Mouse (Mus musculus) stomach, postnatal 0 days (tissue): ENCODE measurements around the gene Stx7. TPM values are rescaled to one million over a fixed set of nuclear protein-coding genes. Genes with fewer than 3 reads are reported as not detected.
A peak's percentile ranks its signal among the peaks of the same experiment; 100 is the strongest.

Experiments used
- ATAC-seq: fragments of 200-750 bp; cut with Nextera tagmentation; 2 replicates; pipeline ENCODE4 v1.8.0; 2017; ENCODE audit not compliant: low FRiP score, low TSS enrichment
- DNase-seq: peaks from one replicate; pipeline ENCODE4 v3.0.0-alpha.2; 2016; ENCODE audit warnings: low spot score
- H3K27ac ChIP-seq: fragments of 300-500 bp; sonication (generic); replicated peaks from 2 replicates; pipeline ENCODE4 v1.5.1; 2014; ENCODE audit warnings: mild to moderate bottlenecking, control low read depth
- H3K27me3 ChIP-seq: fragments of 300-500 bp; sonication (generic); 2 replicates; pipeline ENCODE4 v1.6.1; 2014; ENCODE audit warnings: low read length; ENCODE audit not compliant: control insufficient read depth, insufficient read depth
- H3K36me3 ChIP-seq: fragments of 300-500 bp; sonication (generic); 2 replicates; pipeline ENCODE4 v1.6.1; 2014; ENCODE audit warnings: low read length, mixed read lengths; ENCODE audit not compliant: control insufficient read depth, insufficient read depth
- H3K4me1 ChIP-seq: fragments of 300-500 bp; sonication (generic); replicated peaks from 2 replicates; pipeline ENCODE4 v1.6.1; 2014; ENCODE audit warnings: antibody characterized with exemption; ENCODE audit not compliant: control insufficient read depth, insufficient read depth
- H3K4me2 ChIP-seq: fragments of 300-500 bp; sonication (generic); replicated peaks from 2 replicates; pipeline ENCODE4 v1.6.1; 2014; ENCODE audit warnings: low read depth, mild to moderate bottlenecking, control low read depth, moderate library complexity
- H3K4me3 ChIP-seq: fragments of 300-500 bp; sonication (generic); 2 replicates; pipeline ENCODE4 v1.5.1; 2014; ENCODE audit warnings: low read depth, low read length, control low read depth
- H3K9ac ChIP-seq: fragments of 300-500 bp; sonication (generic); 2 replicates; pipeline ENCODE4 v1.6.1; 2014; ENCODE audit warnings: mild to moderate bottlenecking, low read length, control low read depth, mixed read lengths
- H3K9me3 ChIP-seq: fragments of 300-500 bp; sonication (generic); 2 replicates; pipeline ENCODE4 v1.6.1; 2016; ENCODE audit warnings: low read length; ENCODE audit not compliant: control insufficient read depth
- CTCF ChIP-seq: IDR thresholded peaks from 2 replicates; pipeline ENCODE4 v1.5.1; 2016; ENCODE audit warnings: antibody characterized with exemption, low read depth, mild to moderate bottlenecking, moderate library complexity
- EP300 ChIP-seq: optimal IDR thresholded peaks from 2 replicates; pipeline ENCODE3; 2016; ENCODE audit warnings: antibody characterized with exemption
- WGBS: fragments of 180-500 bp; shearing (Covaris S2); extraction: QIAGEN DNeasy Blood & Tissue Kit; methylation state at CpG from one replicate; pipeline ENCODE4 v1.1.7; 2014; 5-methylcytosine and 5-hydroxymethylcytosine counted together
- polyA plus RNA-seq: library from polyadenylated mRNA; unstranded; fragments of >200 nt; fragmentation: Nextera tagmentation; extraction: Ambion mirVana; gene quantifications from 2 replicates; pipeline ENCODE4 v1.2.1, GENCODE M21; 2015

The Stx7 gene
- polyA plus RNA-seq, 1 experiment from 2014 or later, result 82.1 TPM

DNA sequence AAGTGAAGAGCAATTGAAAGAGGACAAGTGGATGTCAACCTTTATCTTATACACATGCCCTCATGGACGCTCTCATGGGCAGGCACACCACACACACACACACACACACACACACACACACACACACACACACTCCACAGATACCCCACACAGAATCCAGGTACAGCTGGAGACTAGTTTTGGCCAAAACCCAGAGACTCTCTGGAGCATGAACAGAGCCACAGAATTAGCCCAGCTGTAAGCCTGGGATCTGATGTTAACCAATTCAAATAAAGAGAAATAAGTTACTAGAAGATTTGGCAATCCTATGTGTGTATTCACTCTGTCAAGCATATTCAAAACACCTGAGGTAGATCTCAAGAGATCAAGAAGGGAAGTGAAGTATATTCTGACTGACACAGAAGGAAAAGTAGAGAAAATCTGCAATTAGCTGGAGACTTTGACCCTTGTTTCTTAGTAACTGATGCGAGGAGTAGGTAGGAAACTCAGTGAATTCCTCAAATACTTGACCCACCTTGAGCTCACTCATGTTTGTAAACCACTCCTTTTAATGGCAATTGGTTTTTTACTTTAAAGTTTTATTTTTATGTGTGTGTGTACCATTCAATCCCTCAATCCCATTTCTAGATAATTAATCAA lies 10.4 kb upstream of the Stx7 start:
- TF ChIP-seq CTCF (no peak), EP300 (no peak)
- no peak overlapping the region for H3K27ac ChIP-seq
- H3K9me3 ChIP-seq, result no peaks in the 10 kb centered on the region
- DNase-seq (no peak), ATAC-seq (no peak)
- no peaks in the 10 kb centered on the region for H3K4me1 ChIP-seq
- 63% methylated on average over 2 of the region's 2 CpGs for WGBS
- H3K4me3 ChIP-seq, result no peak overlapping the region
- no peak overlapping the region for H3K9ac ChIP-seq
- no peak overlapping the region for H3K4me2 ChIP-seq
- H3K36me3 ChIP-seq, result no peaks in the 10 kb centered on the region
- H3K27me3 ChIP-seq, result no peaks in the 10 kb centered on the region

DNA sequence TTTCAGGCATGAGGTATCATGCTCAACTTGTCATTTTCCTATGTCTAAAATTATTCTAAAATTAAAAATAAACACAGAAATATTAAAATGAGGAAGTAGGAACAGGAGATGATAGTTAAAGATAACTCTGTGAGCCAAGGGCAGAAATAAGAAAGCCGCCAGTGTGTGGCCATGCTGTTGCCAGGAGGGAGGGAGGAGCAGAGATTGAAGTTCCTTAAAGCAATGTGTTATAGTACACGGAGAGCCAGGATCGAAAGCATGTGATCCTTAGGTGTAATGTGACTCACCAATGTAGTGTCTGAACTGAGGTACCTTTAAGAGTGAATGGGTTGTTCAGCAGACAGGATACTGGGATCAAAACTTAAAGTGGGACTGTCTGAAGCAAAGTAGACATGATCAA lies 6.4 kb upstream of the Stx7 start:
- no peak overlapping the region for H3K9ac ChIP-seq
- DNase-seq (no peak), ATAC-seq (no peak)
- H3K27me3 ChIP-seq, result no peaks in the 10 kb centered on the region
- H3K4me2 ChIP-seq, result no peak overlapping the region
- TF ChIP-seq EP300, result no peak
- TF ChIP-seq CTCF, result no peak
- 68% methylated on average over 3 of the region's 3 CpGs for whole genome bisulfite sequencing
- H3K4me3 ChIP-seq, result no peak overlapping the region
- no peaks in the 10 kb centered on the region for H3K36me3 ChIP-seq
- H3K9me3 ChIP-seq, result no peaks in the 10 kb centered on the region
- no peaks in the 10 kb centered on the region for H3K4me1 ChIP-seq
- no peak overlapping the region for H3K27ac ChIP-seq

DNA sequence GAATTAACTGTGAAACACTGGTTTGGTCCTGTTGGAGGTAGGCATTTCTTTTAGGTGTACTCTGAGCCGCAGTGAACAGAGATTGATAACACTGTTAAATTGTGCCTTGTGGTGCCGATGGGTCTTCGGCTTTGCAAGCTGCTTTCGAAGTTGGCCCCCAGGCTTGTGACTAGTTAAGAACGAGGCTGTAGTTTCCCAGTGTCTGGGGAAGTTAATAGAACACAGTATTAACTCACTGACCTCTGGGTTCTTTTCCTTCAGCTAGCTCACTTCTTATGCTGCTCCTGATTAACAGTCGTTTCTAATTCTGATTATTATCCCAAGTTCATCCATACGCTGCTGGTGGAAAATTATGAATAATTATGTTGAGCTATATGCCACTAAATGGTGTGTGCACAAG lies 984 bp downstream of the Stx7 start:
- Histone ChIP-seq H3K36me3 (0 out of 2 replicates have a peak, but pooled peaks cover 2% of the 10 kb centered on the region), H3K4me3 (peak overlapping the region; percentile 93), H3K27ac (no peak overlapping the region), H3K9ac (peak overlapping the region; percentile 81; the same call in 1 of the 2 replicates), H3K4me2 (peak overlapping the region; percentile 66), H3K27me3 (no peaks in the 10 kb centered on the region), H3K9me3 (no peaks in the 10 kb centered on the region), H3K4me1 (no peaks in the 10 kb centered on the region)
- DNase-seq (no peak), ATAC-seq (no peak)
- WGBS, result 30% methylated on average over 7 of the region's 7 CpGs
- no peak for TF ChIP-seq CTCF

DNA sequence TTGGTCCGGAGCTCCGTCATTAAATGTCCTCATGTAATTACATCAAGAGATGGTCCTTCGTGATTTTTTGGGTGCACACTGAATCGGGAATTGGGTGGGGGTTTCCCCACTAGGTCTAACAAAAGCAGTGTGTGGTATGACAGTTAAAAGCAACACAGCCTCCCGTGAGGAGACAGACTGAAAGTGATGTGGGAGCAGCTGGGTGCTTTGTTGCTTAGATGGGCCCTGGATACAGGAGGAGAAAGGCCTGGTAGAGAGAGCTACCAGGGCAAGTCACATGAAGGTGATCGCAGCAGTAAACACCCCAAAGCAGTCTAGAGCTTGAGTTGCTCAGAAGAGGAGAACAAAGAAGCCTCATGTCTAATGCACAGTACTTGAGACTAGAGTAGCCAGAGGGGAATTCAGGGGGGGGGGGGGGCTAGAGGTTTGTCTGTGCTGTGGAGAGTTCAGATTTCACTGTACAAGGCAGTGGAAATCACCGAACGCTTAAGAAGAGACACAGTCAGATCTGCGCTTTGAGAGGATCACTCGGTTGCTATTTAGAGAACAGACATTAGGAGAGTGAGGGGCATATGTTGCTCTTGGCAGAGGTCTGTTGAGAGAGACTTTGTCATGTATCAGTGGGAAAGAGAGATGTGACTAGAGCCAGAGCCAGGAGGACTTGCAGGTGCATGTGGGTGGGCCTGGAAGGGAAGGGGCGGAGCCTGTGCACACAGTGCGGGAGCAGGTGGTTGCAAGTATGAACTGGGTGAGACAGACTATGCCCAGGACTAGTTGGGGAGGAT lies 9.6 kb downstream of the Stx7 start:
- no peak overlapping the region for H3K4me2 ChIP-seq
- peaks cover 13% of the 10 kb centered on the region for H3K36me3 ChIP-seq
- H3K9ac ChIP-seq, result no peak overlapping the region
- no peak overlapping the region for H3K4me3 ChIP-seq
- ATAC-seq (peak; percentile 51; the same call in 1 of the 2 replicates), DNase-seq (no peak)
- H3K27me3 ChIP-seq, result no peaks in the 10 kb centered on the region
- H3K9me3 ChIP-seq, result no peaks in the 10 kb centered on the region
- 88% methylated on average over 12 of the region's 12 CpGs for WGBS
- no peak for TF ChIP-seq CTCF
- no peak for TF ChIP-seq EP300
- H3K4me1 ChIP-seq, result no peaks in the 10 kb centered on the region
- H3K27ac ChIP-seq, result no peak overlapping the region

DNA sequence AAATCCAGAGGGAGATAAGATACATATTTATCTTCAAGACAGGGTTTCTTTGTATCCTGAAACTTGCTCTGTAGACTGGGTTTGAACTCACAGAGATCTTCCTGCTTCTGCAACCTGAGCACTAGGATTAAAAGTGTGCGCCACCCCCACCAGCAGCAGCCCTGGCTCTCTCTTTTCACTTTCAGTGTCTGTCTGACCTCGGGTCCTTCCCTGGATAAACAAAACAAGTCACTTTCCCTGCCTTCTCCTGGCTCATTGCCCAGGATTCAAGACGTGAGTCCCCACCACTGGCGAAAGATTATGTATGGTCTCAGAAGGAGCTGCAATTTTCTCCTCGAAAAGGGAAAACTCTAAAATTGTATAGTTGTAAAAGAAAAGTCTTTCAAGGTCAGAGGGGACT lies 10.5 kb downstream of the Stx7 start:
- H3K27ac ChIP-seq, result no peak overlapping the region
- no peaks in the 10 kb centered on the region; the same call in 1 of the 2 replicates for H3K4me1 ChIP-seq
- WGBS, result 34% methylated on average over 5 of the region's 5 CpGs
- no peak overlapping the region for H3K4me3 ChIP-seq
- no peaks in the 10 kb centered on the region for H3K27me3 ChIP-seq
- ATAC-seq (no peak), DNase-seq (no peak)
- TF ChIP-seq EP300 (no peak), CTCF (no peak)
- no peak overlapping the region for H3K4me2 ChIP-seq
- peaks cover 13% of the 10 kb centered on the region for H3K36me3 ChIP-seq
- H3K9ac ChIP-seq, result no peak overlapping the region
- no peaks in the 10 kb centered on the region for H3K9me3 ChIP-seq

DNA sequence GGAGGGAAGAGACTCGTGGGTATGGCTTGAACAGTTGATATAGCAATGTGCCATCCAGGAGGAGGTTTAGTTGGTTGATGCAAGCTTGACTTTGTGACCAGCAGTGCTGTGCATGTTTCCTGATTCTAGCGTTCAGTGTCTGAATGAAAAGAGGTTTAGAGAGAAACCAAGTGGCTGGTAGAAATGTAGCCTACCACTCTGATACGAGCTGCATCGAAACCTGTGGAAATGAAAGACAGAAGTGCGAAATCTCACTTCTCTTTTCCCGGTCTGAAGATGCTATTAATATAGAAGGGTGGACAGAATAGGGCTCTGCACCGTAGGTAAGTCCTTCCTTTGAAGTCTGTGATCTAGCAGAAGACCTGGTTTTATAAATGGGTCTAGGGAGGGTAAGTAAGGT lies 11.2 kb downstream of the Stx7 start:
- no peak for TF ChIP-seq CTCF
- TF ChIP-seq EP300, result no peak
- no peaks in the 10 kb centered on the region for H3K9me3 ChIP-seq
- no peak for ATAC-seq
- no peak for DNase-seq
- H3K27me3 ChIP-seq, result no peaks in the 10 kb centered on the region
- H3K9ac ChIP-seq, result no peak overlapping the region
- H3K36me3 ChIP-seq, result peaks cover 10% of the 10 kb centered on the region
- H3K4me2 ChIP-seq, result no peak overlapping the region
- H3K4me1 ChIP-seq, result no peaks in the 10 kb centered on the region; the same call in 1 of the 2 replicates
- H3K4me3 ChIP-seq, result no peak overlapping the region
- whole genome bisulfite sequencing, result 85% methylated on average over 7 of the region's 7 CpGs
- H3K27ac ChIP-seq, result no peak overlapping the region
